Mouse (Mus musculus): ENCODE data around the gene Nrxn3. TPM values are rescaled to one million over a fixed set of nuclear protein-coding genes. Genes with fewer than 3 reads are reported as not detected.

The Nrxn3 gene
- total RNA-seq, 2 experiments from 2014 or later, result 153 to 159 TPM

DNA sequence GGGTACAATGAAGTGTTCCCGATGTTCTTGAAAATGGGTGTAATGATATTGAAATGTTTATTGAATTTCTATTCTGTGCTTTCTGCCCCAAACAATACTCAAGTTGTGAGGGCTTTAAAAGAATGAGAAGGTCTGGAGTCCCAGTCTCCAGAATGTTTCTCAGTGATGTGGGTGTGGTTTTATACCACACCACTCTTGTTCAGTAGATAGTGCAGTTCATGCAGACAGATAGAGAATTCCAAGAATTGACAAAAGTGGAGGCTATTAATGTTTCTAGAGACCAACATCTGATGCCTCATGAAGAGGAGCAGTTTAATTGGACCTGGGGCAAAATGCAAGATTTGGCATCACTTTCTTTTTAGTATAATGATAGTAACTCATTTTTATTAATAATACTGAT lies 302.5 kb downstream of the Nrxn3 start:
- intact Hi-C loops (cut with DNase I), result no loop called here
- no peak for DNase-seq

DNA sequence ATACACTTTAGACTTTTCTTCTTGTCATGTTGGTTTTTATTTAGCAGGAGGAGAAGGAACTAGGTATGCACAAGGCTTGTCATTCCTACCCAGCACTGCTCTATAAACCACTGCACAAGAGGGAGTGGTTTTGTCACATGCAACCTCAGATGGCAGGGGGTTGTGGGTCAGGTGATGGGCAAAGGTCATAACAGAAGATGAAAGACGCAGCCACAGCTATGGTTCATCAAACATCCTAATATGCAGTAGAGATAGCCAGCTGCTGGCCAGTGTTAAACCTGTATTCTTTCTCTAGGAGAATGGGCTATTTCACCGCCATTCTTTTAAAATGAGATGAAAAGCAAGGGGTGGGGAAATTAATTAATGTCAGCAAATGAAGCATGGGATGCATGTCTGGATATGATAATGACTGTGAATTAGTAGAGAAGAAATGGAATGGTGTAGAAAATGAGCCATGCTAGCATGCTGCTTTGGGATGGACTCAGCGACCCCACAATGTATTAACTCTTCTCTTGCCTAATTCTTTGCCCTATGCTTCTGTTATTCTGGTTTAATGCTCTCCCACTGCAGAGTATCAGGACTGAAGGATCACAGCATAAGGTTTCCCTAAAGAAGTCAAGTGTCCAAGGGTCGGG lies 313.4 kb downstream of the Nrxn3 start:
- intact Hi-C loops (cut with DNase I), result no loop called here
- no peak for DNase-seq

DNA sequence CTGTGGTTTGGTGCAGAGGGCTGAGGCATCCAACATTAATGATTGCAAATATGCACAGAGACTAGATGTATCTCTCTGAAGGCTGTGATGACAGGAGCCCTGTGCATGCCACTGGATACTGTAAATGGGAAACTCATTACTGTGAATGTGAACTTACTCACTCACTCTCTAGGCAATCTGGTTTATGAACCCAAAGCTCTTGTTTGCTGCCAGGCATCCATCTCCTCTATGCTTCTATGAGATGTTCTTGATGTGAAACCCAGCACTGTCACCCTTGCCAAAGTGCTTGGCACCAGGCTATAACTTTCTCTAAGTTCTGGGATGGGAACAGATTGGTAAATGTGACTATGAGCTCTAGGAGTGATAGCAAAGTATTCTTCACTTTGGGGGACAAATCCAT lies 317.5 kb downstream of the Nrxn3 start:
- intact Hi-C loops (cut with DNase I), result no loop called here
- DNase-seq, result no peak

DNA sequence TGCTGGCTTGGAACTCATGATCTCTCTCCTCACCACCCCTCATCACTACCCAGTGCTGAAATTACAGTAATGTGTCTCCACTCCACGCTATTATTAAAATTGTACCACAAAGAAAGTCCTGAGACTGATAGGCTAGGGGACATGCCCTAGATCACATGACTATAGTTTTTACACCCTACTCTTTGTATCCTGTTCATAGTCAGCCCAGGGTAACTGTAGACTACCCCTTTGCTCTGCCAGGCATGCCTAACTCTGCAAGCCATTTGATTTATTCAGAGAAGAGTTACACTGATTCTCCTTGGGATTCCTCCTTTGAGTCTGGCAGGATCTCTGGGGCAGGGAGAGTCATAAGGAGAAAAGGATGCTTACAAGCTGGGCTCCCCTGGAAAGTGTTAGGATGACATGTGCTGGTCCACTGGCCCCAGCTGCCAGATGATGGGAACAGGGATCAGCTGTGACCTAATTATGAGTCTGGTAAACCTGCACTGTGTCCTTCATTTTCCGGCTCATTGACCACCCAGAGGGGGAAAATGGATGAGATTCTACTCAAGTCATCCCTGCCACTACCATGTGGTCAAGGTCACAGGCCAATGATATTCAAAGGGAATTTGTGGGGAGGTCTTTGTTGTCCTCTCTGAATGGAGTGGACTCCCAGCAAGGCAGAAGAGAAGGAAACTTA lies 318.9 kb downstream of the Nrxn3 start:
- intact Hi-C loops (cut with DNase I), result no loop called here
- DNase-seq, result peak; percentile 89

DNA sequence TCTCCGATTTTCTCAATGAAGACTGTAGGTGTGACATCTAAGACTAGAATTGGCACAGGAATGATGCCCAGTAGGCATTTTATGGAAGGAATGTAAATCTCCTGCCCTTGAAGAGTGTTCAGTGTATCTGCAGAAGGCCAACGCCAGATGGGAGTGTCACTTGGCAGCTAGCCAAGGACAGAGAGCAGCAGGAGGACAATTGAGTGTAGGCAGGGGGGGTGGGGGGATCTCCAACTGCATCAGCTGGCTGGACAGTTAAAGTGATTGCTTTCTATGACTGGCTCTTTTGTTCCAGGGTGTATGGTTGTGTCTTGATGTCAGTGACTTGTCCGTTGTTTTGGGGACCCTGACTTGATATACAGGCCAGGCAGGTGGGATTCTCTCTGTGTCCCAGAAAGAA lies 326.6 kb downstream of the Nrxn3 start:
- intact Hi-C loops (cut with DNase I), result no loop called here
- DNase-seq, result peak; percentile 89

DNA sequence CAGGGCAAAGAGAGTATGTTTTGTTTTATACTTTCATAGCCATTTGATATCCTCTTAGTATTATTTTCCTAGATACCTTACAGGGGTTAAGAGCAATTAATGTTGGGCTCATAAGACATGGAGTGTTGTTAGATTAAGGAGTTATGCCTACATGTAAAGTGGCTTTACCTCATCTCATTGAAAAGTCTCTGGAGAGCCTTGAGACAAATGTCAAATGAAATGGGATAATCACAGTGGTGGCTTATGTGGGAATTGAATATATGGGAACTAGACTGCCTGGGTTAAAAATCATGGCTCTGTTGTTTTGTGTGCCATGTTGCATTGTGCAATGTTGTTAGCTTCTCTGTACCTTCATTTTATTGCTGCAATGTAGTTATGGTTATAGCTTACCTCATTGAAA lies 327.0 kb downstream of the Nrxn3 start:
- intact Hi-C loops (cut with DNase I), result no loop called here

DNA sequence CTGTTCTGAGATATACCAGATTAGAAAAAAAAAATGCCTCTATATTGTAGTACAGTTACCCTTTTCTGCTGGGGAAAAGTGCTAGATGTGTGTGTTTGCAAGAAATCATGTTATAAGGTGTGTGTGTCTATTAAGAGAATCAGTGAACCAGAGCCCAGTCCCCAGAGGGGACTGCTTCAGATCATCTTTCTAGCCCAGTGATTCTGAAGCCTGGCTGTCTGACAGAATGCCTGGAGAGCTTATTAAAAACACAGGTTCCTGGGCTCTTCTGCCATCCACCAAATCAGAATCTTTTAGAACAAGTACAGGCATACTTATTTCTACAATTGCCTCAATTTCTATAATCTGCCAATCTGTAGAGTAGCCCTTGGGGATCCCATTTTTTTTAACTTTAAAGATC lies 349.8 kb downstream of the Nrxn3 start:
- DNase-seq, result peak; percentile 37
- intact Hi-C loops (cut with DNase I), result no loop called here

More for the DNA sequence above, 327.0 kb downstream of the Nrxn3 start:
- no peak for DNase-seq

DNA sequence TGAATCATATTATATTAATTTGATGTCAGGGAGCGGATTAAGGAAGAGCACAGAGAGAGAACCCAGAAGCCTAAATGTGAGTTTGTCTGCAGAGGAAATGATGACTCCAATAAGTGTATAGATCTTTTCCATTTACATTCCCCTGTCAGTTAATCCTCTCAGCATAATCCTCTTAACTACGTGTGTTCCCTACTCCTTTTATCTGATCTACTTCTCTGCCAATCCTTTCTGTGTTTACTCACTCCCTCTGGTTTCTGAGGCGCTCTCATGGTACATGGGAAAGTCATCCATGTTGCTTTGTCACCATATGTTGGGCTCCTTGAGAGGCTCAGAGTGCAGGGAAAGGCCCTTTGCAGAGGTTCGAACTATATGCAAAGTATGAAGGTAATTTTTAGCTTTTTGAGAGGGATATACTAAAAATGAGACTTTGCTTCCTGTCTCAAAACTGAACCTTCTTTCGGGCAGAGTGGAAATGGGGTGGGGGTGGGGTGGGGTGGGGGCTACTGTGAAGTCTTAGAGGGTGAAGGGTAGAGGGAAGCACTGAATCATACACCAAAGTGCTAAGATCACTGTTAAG lies 350.6 kb downstream of the Nrxn3 start:
- no peak for DNase-seq
- intact Hi-C loops (cut with DNase I), result no loop called here

DNA sequence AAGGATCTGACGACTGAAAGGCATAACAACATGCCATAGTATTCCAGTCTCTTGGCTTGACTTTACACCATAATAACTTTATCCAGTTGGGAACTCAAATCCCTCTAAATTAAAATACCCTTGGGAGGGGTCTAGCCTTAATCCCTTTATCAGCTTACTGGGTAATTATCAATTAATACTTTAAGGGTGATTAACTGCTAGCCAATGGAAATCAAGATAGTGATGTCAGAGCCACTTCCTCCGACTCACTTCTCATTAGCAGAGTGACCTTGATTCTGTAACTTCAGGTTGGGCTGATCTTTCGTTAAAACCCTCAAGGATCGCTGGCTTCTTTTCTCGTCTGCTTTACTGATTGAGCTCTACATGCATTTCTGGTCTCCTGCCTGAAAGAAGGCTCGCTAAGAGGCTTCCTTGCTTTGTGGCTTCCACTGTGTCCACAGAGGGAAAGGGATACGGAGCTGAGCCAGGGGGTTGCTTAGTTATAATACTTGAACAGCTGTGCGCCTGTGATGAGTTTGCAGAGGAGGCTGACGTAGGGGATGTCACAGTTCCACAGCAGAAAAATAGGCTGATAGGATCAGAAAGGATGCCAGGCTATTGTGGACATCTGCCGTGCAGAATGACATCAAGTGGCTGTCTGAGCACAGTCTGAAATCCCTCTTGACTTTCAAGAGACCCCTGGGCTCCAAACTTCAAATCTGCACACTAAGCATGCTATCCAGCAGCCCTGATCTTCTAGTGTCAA lies 352.0 kb downstream of the Nrxn3 start:
- intact Hi-C loops (cut with DNase I), result no loop called here
- peak; percentile 9 for DNase-seq

DNA sequence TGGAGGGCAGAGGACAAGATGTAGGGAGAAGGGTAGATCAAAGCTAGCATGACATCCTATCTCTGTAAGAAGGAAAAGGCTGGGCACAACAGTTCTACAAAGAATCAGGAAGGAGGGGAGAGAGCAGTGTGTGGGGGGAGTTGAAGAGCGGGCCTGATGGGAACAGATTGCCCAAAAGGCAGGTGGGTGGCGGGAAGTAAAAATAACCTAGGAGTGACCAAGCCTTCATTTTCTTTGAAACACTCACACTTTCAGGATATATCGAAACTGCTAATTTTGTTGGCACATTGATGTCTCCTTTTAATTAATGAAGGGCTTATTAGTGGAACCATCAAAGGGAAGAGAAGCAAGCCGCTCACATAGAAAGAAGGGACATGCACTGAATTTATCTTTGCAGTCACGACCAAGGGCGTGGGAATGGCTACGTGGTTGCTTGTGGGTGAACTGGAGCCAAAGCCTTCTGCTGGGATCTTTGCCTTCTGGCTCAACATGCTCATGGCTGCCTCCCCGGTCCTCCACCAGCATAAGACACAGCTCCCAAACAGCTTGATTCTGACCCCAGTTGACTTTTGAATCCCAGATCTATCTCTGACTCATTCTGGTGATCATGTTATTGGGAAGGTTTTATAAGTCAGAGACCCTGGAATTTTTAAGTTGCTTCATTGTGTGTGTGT lies 371.3 kb downstream of the Nrxn3 start:
- intact Hi-C loops (cut with DNase I), result no loop called here
- no peak for DNase-seq

DNA sequence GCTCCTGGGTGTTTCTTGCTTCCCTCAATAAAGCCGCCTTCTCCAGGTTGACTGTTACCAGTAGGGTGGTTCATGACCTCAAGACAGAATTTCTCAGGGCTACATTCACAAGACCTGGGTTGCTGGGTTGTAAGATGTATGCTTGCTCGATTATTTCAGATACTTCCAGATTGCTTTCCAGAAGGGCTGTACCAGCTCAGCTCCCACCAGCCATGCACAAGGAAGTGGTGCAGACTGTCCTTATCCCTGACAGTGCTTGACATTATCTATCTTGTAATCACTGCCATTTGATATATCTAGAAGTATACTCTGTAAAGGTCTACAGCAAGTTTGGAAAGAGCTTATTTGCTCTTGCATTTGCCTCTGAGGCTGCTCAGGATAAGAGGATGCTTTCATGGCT lies 374.9 kb downstream of the Nrxn3 start:
- intact Hi-C loops (cut with DNase I), result no loop called here
- no peak for DNase-seq

DNA sequence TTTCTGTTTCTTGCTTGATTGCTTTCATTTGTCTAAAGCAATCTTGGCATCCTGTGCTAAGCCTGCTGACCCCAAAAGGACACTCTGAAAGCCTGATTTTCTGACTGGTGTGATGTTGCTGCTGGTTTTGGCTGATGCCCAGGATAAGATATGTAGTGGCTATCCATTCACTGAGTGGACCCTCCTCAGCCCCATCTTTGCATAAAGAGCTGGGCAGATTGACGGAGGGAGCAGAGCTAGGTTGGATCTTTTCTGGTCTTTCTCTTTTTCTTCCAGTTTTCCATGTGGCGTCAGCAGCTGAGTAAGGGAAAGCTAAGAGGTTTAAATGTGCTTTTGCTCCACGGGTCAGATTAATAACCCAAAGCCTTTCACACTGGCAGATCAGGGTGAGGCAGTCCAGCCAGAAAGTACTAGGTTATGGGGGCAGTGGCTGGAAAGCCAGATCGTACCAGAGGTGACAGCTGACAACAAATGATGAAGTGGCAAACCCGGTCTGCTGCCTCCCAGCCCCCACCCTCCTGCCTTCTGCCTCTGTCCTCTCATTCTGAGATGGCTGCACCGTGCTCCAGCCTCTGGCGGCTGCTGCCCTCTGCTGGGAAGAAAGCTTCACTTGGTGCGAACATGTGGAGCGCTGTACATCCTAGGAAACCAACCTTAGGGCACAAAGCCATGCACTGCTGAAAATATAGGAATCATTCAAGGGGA lies 383.5 kb downstream of the Nrxn3 start:
- peak; percentile 95 for DNase-seq
- intact Hi-C loops (cut with DNase I), result loop anchor here (10.0 kb wide), 2 partner anchors 111 to 381 kb away; partner anchors contain the start of gene Nrxn3

DNA sequence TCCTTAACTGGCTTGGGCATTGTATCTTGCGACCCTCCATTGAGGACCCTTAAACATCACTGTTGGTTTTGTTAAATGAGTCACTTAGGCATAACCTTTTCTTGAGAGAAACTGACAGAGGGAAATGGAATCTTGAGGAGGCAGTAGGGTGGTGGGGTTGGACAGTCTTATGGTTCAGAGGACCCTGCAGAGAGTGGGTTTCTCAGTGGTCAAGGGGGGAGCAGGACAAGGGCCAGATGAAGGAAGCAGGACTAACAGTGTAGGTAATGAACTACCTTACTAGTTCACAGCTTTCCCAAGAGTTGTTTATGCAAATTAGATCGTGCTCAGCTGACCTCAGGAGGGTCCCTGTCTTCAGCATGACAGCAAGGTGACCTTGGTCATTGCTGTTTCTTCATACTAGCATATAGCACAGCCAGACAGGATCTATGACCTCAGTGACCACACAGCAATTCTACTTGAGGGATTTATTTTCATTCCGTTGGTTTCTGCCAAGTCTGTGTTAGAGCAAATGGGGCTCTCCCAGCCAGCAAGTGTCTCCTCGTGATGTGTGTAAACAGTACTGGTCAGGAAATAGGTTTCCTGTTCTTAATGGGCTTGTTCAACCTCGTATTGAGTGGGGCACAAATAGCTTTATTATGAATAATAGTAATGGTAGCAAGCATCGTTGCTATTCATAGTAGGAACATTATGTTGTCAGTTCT lies 384.4 kb downstream of the Nrxn3 start:
- no peak for DNase-seq
- intact Hi-C loops (cut with DNase I), result loop anchor here (10.0 kb wide), 2 partner anchors 112 to 382 kb away; partner anchors contain the start of gene Nrxn3

DNA sequence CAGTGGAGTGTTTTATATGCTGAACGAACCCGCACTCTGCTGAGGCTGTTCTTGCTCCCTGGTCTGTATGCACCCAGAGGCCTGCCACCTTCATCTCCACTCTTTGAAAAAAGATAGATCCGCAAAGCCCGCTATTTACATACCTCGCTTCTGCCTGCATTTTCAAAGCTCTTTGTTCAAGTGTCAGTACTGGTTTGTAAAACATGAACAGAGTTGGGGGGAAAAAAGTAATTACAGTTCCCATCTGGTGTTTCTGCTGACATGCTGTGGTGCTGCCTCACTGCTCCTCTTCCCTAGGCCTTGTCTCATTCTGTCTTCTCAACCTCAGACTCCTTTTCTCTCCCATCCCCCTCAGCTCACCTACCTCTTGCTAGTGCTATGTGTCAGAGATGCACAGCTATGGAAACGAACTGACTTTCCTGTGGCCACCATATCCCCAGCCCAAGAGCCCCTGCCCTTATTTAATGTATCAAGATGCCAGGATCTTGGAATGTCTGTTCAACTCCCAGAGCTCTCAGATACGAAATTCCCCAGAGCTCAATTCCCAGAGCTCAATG lies 387.2 kb downstream of the Nrxn3 start:
- intact Hi-C loops (cut with DNase I), result loop anchor here (10.0 kb wide), 2 partner anchors 115 to 385 kb away; partner anchors contain the start of gene Nrxn3
- DNase-seq, result peak; percentile 12

DNA sequence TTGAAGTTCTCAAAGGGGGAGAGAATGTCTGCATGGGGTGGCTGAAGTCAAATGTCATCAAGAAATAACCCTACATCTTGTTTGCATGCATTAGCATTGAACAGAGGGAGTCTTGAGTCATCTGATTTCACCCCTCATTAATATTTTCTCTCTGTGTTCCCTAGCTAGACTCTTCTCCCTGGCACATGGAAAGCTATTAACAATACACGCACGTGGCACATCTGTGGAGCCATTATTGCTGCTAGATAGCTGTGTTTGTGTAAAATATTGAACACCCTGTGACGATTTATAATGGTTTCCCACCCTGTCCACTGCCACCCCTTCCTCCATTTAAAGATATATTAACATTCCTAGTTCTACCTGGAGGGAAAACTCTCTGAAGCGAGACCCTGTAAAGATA lies 405.9 kb downstream of the Nrxn3 start:
- DNase-seq, result no peak
- intact Hi-C loops (cut with DNase I), result no loop called here

DNA sequence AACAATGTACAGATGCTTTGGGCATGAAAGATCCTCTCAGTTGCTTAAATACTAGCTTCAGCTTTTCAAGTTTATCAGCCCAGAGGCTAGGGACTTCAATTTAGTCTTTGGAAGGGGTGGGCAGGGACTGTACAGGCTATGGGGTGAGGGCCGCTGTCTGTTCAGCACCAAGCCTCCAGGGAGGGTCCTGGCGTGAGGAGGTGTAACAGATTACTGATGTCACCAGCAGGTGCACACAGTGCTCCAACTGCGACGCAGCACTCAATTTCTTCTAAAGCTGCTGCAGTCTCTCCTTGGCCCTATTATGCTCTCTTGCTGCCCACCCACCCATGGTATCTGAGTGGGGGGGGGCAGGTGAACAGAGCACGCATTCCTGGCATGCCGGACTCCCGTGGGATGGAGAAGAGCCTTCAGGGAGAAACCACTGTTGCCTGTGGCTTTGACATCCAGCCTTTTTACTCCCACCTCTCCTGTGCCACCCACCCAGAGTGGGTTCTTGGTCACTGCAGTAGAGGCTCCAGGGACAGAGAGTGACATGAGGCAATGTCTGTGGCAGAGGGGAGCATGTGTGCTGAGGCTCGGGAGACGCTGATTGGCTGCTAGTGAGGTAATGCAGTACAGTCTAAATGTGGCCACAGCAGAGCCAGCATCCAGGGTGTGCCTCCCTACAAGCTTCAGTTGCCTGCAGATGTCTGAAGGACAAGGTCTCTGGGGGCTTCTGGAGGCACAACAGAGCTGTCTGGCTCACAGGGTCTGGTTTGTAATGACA lies 406.6 kb downstream of the Nrxn3 start:
- intact Hi-C loops (cut with DNase I), result no loop called here
- peak; percentile 2 for DNase-seq

DNA sequence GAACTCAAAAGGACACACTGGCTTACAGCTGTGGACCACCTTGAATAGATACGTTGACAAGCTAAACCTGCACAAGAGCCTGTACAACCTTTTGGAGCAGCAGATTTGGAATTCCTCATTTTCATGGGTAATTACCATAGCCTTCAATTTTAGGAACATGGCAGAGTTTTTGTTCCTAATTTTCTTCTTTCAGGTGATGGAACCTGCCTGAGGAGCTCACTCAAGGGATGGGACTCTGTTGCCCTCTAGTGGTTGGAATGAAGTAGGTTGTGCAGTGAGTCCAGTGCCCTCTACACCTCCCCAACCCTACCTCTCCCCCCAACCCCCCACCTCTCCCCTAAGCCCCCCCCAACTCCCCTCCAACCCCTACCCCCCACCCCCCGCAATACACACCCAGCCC lies 411.7 kb downstream of the Nrxn3 start:
- DNase-seq, result peak; percentile 23
- intact Hi-C loops (cut with DNase I), result loop anchor here (10.0 kb wide), 1 partner anchor 240 kb away; no protein-coding TSS in a partner anchor

DNA sequence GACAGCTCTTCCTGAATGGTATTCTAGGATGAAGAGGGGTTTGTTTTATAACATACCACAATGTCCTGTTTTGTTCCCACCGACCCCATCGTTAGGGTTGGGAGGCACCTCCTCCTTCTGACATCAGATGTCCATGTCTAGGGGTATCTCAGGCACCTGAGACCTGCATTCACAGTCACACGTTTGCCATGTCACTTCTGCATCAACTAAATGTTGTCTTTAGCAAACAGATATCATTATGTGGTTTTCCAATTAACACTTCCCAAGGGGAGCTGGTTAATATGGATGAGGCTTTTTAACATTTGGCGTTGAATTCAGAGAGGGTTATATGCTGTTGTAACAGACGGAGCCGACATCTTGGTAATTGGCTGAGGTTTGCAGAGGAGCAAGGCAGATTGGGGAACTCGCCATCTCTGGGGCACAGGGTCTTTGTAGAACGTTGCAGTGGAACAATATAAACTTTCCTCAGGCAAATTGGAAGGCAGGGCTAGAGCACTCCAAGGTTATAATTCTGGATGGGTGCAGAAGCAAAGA lies 412.2 kb downstream of the Nrxn3 start:
- intact Hi-C loops (cut with DNase I), result loop anchor here (10.0 kb wide), 1 partner anchor 240 kb away; no protein-coding TSS in a partner anchor
- no peak for DNase-seq

Measured in left cerebral cortex, postnatal 4 days (tissue).